Mouse (Mus musculus) bone marrow, adult 2 months (tissue): Measurements from ENCODE around the gene Gm9833.

Source experiments
- CTCF ChIP-seq: fragments of 200-500 bp; IDR thresholded peaks from 2 replicates; pipeline ENCODE4 v1.5.1; 2011; ENCODE audit warnings: low read length, control low read depth; ENCODE audit not compliant: control insufficient read depth, insufficient read depth
- POLR2A ChIP-seq: fragments of 200-500 bp; IDR thresholded peaks from 2 replicates; pipeline ENCODE4 v1.6.1; 2011; ENCODE audit warnings: low read depth, mild to moderate bottlenecking, control low read depth, low read length, borderline replicate concordance; ENCODE audit not compliant: control insufficient read depth

GRCm38 (mm10) chr3:10091616-10092140 is 3.8 kb downstream of the Gm9833 start:
- TF ChIP-seq CTCF (no peak), POLR2A (no peak)
